Mouse (Mus musculus): Measurements from ENCODE around the gene Ccdc106. TPM values are rescaled to one million over a fixed set of nuclear protein-coding genes. Genes with fewer than 3 reads are reported as not detected.

The Ccdc106 gene
- polyA plus RNA-seq, 1 experiment from 2014 or later: 15.1 TPM

- Histone ChIP-seq H3K4me3 (ENCODE audit: low read depth, low read length) (peak within 1 kb of the TSS; percentile 76), H3K27ac (ENCODE audit: low read depth) (peak within 1 kb of the TSS; percentile 71; the same call in 1 of the 2 replicates), H3K4me2 (ENCODE audit: low read length) (peak within 1 kb of the TSS; percentile 92), H3K9me3 (ENCODE audit: control insufficient read depth, low read length) (no peaks in the 10 kb centered on the region), H3K36me3 (ENCODE audit: control insufficient read depth, insufficient read depth, low read length) (no peaks in the 10 kb centered on the region), H3K4me1 (replicated peaks; ENCODE audit: control insufficient read depth, insufficient read depth, low read length) (peaks cover 30% of the 10 kb centered on the region), H3K9ac (ENCODE audit: low read length) (peak within 1 kb of the TSS; percentile 81), H3K27me3 (replicated peaks; ENCODE audit: control insufficient read depth, insufficient read depth, low read length) (peaks cover 46% of the 10 kb centered on the region)
- WGBS: under 1% methylated on average over 65 of the region's 65 CpGs
- DNase-seq (ENCODE audit: low spot score): peak; percentile 91
- peak; percentile 78 for ATAC-seq (replicated peaks; ENCODE audit: low FRiP score, low TSS enrichment, low read depth)
Measured at GRCm38 (mm10) chr7:5051193-5052192, 31.1 kb downstream of the Ccdc106 start, which contains the start of gene Zfp580. Gene Zfp580 (plus strand): TSS chr7:5051538.

- Histone ChIP-seq H3K27ac (ENCODE audit: low read depth) (no peak overlapping the region), H3K36me3 (ENCODE audit: control insufficient read depth, insufficient read depth, low read length) (no peaks in the 10 kb centered on the region), H3K4me1 (replicated peaks; ENCODE audit: control insufficient read depth, insufficient read depth, low read length) (peaks cover 33% of the 10 kb centered on the region), H3K4me2 (ENCODE audit: low read length) (peak overlapping the region; percentile 92), H3K4me3 (ENCODE audit: low read depth, low read length) (peak overlapping the region; percentile 76), H3K9ac (ENCODE audit: low read length) (0 out of 2 replicates have a peak overlapping the region, but pooled peaks have one; percentile 81), H3K9me3 (ENCODE audit: control insufficient read depth, low read length) (no peaks in the 10 kb centered on the region), H3K27me3 (replicated peaks; ENCODE audit: control insufficient read depth, insufficient read depth, low read length) (peaks cover 54% of the 10 kb centered on the region)
- DNase-seq (ENCODE audit: low spot score): no peak
- ATAC-seq (replicated peaks; ENCODE audit: low FRiP score, low TSS enrichment, low read depth): no peak
- 3% methylated on average over 12 of the region's 12 CpGs for WGBS
Measured at GRCm38 (mm10) chr7:5052438-5052837, 32.1 kb downstream of the Ccdc106 start.

DNA sequence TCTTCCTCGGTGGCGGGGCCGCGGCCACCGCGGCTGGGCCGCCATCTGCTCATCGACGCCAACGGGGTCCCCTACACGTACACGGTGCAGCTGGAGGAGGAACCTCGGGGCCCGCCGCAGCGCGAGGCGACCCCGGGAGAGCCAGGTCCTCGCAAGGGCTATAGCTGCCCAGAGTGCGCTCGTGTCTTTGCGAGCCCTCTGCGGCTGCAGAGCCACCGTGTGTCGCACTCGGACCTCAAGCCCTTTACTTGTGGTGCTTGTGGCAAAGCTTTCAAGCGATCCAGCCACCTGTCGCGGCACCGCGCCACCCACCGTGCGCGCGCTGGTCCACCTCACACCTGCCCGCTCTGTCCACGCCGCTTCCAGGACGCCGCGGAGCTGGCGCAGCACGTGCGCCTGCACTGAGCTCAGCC is 32.6 kb downstream of the Ccdc106 start:
- H3K4me2 ChIP-seq (ENCODE audit: low read length): peak overlapping the region; percentile 92
- H3K36me3 ChIP-seq (ENCODE audit: control insufficient read depth, insufficient read depth, low read length): no peaks in the 10 kb centered on the region
- peak; percentile 57 for DNase-seq (ENCODE audit: low spot score)
- 5% methylated on average over 45 of the region's 45 CpGs for WGBS
- no peaks in the 10 kb centered on the region for H3K9me3 ChIP-seq (ENCODE audit: control insufficient read depth, low read length)
- H3K27ac ChIP-seq (ENCODE audit: low read depth): no peak overlapping the region
- peaks cover 59% of the 10 kb centered on the region for H3K27me3 ChIP-seq (replicated peaks; ENCODE audit: control insufficient read depth, insufficient read depth, low read length)
- peak overlapping the region; percentile 76 for H3K4me3 ChIP-seq (ENCODE audit: low read depth, low read length)
- H3K9ac ChIP-seq (ENCODE audit: low read length): peak overlapping the region; percentile 34; the same call in 1 of the 2 replicates
- no peak for ATAC-seq (replicated peaks; ENCODE audit: low FRiP score, low TSS enrichment, low read depth)
- H3K4me1 ChIP-seq (replicated peaks; ENCODE audit: control insufficient read depth, insufficient read depth, low read length): peaks cover 33% of the 10 kb centered on the region

- WGBS: 11% methylated on average over 32 of the region's 32 CpGs
- Histone ChIP-seq H3K9ac (ENCODE audit: low read length) (peak overlapping the region; percentile 29; the same call in 1 of the 2 replicates), H3K4me2 (ENCODE audit: low read length) (peak overlapping the region; percentile 92), H3K4me3 (ENCODE audit: low read depth, low read length) (peak overlapping the region; percentile 76), H3K27me3 (replicated peaks; ENCODE audit: control insufficient read depth, insufficient read depth, low read length) (peaks cover 60% of the 10 kb centered on the region), H3K36me3 (ENCODE audit: control insufficient read depth, insufficient read depth, low read length) (no peaks in the 10 kb centered on the region), H3K27ac (ENCODE audit: low read depth) (no peak overlapping the region), H3K9me3 (ENCODE audit: control insufficient read depth, low read length) (no peaks in the 10 kb centered on the region), H3K4me1 (replicated peaks; ENCODE audit: control insufficient read depth, insufficient read depth, low read length) (peaks cover 33% of the 10 kb centered on the region)
- DNase-seq (ENCODE audit: low spot score): peak; percentile 69
- no peak for ATAC-seq (replicated peaks; ENCODE audit: low FRiP score, low TSS enrichment, low read depth)
Measured at GRCm38 (mm10) chr7:5053456-5054179, 33.3 kb downstream of the Ccdc106 start.

- Histone ChIP-seq H3K4me2 (ENCODE audit: low read length) (peak overlapping the region; percentile 71), H3K4me3 (ENCODE audit: low read depth, low read length) (peak overlapping the region; percentile 50), H3K9me3 (ENCODE audit: control insufficient read depth, low read length) (no peaks in the 10 kb centered on the region), H3K36me3 (ENCODE audit: control insufficient read depth, insufficient read depth, low read length) (no peaks in the 10 kb centered on the region), H3K27me3 (replicated peaks; ENCODE audit: control insufficient read depth, insufficient read depth, low read length) (peaks cover 60% of the 10 kb centered on the region), H3K4me1 (replicated peaks; ENCODE audit: control insufficient read depth, insufficient read depth, low read length) (peaks cover 37% of the 10 kb centered on the region), H3K27ac (ENCODE audit: low read depth) (no peak overlapping the region), H3K9ac (ENCODE audit: low read length) (peak overlapping the region; percentile 68)
- ATAC-seq (replicated peaks; ENCODE audit: low FRiP score, low TSS enrichment, low read depth): no peak
- WGBS: 2% methylated on average over 54 of the region's 55 CpGs
- peak; percentile 67 for DNase-seq (ENCODE audit: low spot score)
Measured at GRCm38 (mm10) chr7:5056651-5057263, 36.4 kb downstream of the Ccdc106 start.

GRCm38 (mm10) chr7:5057381-5057780 is 37.0 kb downstream of the Ccdc106 start:
- 30% methylated on average over 8 of the region's 8 CpGs for WGBS

DNA sequence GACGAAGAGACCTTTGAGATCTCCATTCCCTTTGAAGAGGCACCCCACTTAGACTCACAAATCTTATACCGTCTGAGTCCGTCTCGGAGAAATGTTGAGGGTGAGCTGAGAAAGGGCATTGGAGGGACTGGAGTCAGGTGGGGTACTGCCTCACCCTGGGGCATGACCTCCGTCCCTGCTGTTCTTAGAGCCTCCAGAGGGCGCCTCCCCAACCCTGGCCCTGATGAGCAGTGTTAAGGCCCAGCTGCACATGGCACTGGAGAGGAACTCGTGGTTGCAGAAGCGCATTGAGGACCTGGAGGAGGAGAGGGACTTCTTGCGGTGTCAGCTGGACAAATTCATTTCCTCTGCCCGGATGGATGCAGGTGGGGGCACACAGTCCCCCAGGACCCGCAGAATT is 37.5 kb downstream of the Ccdc106 start:
- H3K4me2 ChIP-seq (ENCODE audit: low read length): peak overlapping the region; percentile 71
- H3K4me1 ChIP-seq (replicated peaks; ENCODE audit: control insufficient read depth, insufficient read depth, low read length): peaks cover 30% of the 10 kb centered on the region
- H3K9ac ChIP-seq (ENCODE audit: low read length): no peak overlapping the region
- 42% methylated on average over 11 of the region's 11 CpGs for WGBS
- DNase-seq (ENCODE audit: low spot score): no peak
- no peak for ATAC-seq (replicated peaks; ENCODE audit: low FRiP score, low TSS enrichment, low read depth)
- no peaks in the 10 kb centered on the region for H3K9me3 ChIP-seq (ENCODE audit: control insufficient read depth, low read length)
- 0 out of 2 replicates have a peak overlapping the region, but pooled peaks have one; percentile 50 for H3K4me3 ChIP-seq (ENCODE audit: low read depth, low read length)
- no peaks in the 10 kb centered on the region for H3K36me3 ChIP-seq (ENCODE audit: control insufficient read depth, insufficient read depth, low read length)
- H3K27ac ChIP-seq (ENCODE audit: low read depth): no peak overlapping the region
- H3K27me3 ChIP-seq (replicated peaks; ENCODE audit: control insufficient read depth, insufficient read depth, low read length): peaks cover 50% of the 10 kb centered on the region

More at GRCm38 (mm10) chr7:5057381-5057780, 37.0 kb downstream of the Ccdc106 start:
- Histone ChIP-seq H3K36me3 (ENCODE audit: control insufficient read depth, insufficient read depth, low read length) (no peaks in the 10 kb centered on the region), H3K4me1 (replicated peaks; ENCODE audit: control insufficient read depth, insufficient read depth, low read length) (peaks cover 35% of the 10 kb centered on the region), H3K27me3 (replicated peaks; ENCODE audit: control insufficient read depth, insufficient read depth, low read length) (peaks cover 55% of the 10 kb centered on the region), H3K4me3 (ENCODE audit: low read depth, low read length) (peak overlapping the region; percentile 50), H3K4me2 (ENCODE audit: low read length) (peak overlapping the region; percentile 71), H3K27ac (ENCODE audit: low read depth) (no peak overlapping the region), H3K9me3 (ENCODE audit: control insufficient read depth, low read length) (no peaks in the 10 kb centered on the region), H3K9ac (ENCODE audit: low read length) (peak overlapping the region; percentile 68)
- no peak for ATAC-seq (replicated peaks; ENCODE audit: low FRiP score, low TSS enrichment, low read depth)
- DNase-seq (ENCODE audit: low spot score): no peak

DNA sequence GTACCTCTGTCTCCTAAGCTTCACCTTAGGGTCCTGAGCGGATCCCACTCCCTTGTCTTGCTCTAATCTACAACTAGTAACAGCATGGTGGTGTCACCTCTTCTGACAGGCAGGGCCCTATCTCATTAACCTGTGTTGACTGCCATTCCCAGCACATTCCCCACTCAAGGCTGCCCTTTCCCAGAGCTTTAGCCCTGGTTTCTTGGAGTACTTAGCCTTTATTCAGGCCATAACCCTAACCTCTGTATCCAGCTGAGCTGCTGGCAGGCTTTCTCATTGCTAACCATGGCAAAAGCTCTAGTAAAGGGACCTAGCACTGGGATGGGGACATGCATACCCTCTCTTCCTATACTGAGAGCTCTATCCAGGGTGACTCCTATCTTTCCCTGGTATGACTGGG is 38.3 kb downstream of the Ccdc106 start:
- Histone ChIP-seq H3K4me1 (replicated peaks; ENCODE audit: control insufficient read depth, insufficient read depth, low read length) (peaks cover 25% of the 10 kb centered on the region), H3K9ac (ENCODE audit: low read length) (no peak overlapping the region), H3K4me3 (ENCODE audit: low read depth, low read length) (no peak overlapping the region), H3K9me3 (ENCODE audit: control insufficient read depth, low read length) (no peaks in the 10 kb centered on the region), H3K36me3 (ENCODE audit: control insufficient read depth, insufficient read depth, low read length) (no peaks in the 10 kb centered on the region; the same call in 1 of the 2 replicates), H3K4me2 (ENCODE audit: low read length) (no peak overlapping the region), H3K27me3 (replicated peaks; ENCODE audit: control insufficient read depth, insufficient read depth, low read length) (peaks cover 42% of the 10 kb centered on the region), H3K27ac (ENCODE audit: low read depth) (no peak overlapping the region)
- 95% methylated on average over 1 of the region's 1 CpGs for WGBS
- ATAC-seq (replicated peaks; ENCODE audit: low FRiP score, low TSS enrichment, low read depth) (no peak), DNase-seq (ENCODE audit: low spot score) (no peak)

All from intestine, embryonic 14.5 days (tissue).